Mouse (Mus musculus): ENCODE results near the gene Phc2. TPM values are rescaled to one million over a fixed set of nuclear protein-coding genes. Genes with fewer than 3 reads are reported as not detected.

Phc2 gene
- total RNA-seq, 1 experiment = 29.8 TPM

DNA sequence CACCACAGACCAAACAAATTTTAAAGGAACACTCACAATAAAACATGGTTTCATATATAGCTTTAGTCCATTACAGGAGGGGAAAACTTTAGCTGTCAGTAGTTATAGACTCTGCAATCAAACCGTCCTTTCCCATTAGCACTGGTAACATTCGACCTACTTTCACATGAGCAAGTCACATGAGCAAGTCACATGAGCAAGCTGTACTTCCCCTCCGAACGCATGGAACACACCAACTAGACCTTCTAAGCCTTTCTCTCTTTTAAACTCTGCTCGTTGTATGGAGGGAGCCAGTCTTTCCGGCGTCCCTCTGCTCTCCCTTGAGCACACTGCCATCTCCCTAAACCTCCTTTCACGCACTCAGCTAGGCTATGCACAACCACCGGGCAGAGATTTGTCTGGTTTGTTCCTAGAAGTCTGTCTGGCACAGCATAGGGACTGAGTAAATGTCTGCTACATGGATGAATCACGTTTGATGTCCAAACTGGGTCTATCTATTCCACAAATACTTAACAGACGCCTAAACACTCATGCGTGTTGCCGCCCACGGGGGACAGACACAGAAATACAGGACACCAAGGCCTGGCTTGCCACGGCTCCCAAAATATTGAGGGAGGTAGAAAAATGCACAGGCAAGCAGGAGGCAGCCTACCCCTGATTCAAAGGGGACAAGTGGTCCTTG is 130.6 kb downstream of the Phc2 start:
- H3K36me3 ChIP-seq (ENCODE audit: control insufficient read depth, insufficient read depth, low read length, poor library complexity, severe bottlenecking) = no peaks in the 10 kb centered on the region; the same call in 1 of the 2 replicates
- no peak overlapping the region for H3K4me3 ChIP-seq (ENCODE audit: insufficient read depth in 1 of 2, low read depth in 1 of 2, low read length in 2 of 2, poor library complexity in 1 of 2, severe bottlenecking in 1 of 2)
- H3K9ac ChIP-seq (ENCODE audit: insufficient read depth, low read depth, low read length, poor library complexity, severe bottlenecking) = no peak overlapping the region
- H3K4me1 ChIP-seq (ENCODE audit: control insufficient read depth in 2 of 2, insufficient read depth in 2 of 2, low read length in 2 of 2, poor library complexity in 1 of 2) = peaks cover 0 to 8% of the 10 kb centered on the region in 2 experiments; a peak in 1 of 4 replicates
- no peaks in the 10 kb centered on the region for H3K9me3 ChIP-seq (ENCODE audit: control insufficient read depth, insufficient read depth, low read depth, low read length)
- in situ Hi-C loops (cut with MboI; ENCODE audit: low sequenced_read_pairs in 2 of 2, unreplicated experiment in 2 of 2) = no loop called here
- TF ChIP-seq MAFK (IDR thresholded peaks at IDR 0.05; ENCODE audit: insufficient read depth, low read depth, low read length) = no peak
- TF ChIP-seq ZNF384 (IDR thresholded peaks at IDR 0.05; ENCODE audit: low read depth, low read length) = no peak
- no peak for TF ChIP-seq CHD2 (IDR thresholded peaks at IDR 0.05; ENCODE audit: low read depth, low read length)
- TF ChIP-seq HCFC1 (IDR thresholded peaks at IDR 0.05; ENCODE audit: borderline replicate concordance, insufficient read depth, low read length) = no peak
- no peak for TF ChIP-seq ZC3H11A (IDR thresholded peaks at IDR 0.05; ENCODE audit: borderline replicate concordance, low read depth, low read length)
- H3K27ac ChIP-seq (ENCODE audit: insufficient read depth, low read depth, low read length, poor library complexity, severe bottlenecking) = no peak overlapping the region
- no peak for DNase-seq (ENCODE audit: low read depth, low spot score)

DNA sequence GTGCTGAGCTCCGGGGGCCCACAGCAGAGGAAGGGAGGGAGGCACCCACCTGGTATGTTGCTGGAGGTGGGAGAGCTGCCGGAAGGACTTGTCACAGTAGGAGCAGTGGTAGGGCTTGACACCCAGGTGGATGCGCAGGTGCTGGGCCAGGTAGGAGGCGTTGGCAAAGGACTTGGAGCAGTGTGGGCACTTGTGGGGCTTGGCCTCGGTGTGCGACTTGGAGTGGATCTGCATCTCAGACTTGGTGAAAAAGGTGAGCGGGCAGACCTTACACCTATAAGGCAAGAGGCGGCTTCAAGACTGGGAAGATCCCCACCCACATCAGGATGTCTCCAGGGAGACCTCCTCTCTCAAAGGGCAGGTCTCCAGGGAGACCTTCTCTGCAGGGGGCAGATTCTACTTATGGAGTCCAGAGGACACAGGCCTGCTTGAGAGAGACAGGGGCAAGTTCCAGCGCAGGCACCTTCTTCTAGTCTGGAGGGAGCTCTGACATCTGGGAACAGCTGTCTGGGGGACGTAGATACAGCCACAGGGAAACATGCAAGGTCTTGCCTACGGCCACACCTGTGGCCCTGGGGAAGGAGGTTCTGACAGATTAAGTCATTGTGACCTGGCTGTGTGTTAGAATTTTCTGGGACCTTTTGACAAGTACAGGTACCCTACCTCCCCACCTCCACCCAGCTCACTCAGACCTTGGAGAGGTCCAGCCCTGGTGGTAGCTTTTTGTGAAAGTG is 131.6 kb downstream of the Phc2 start:
- Histone ChIP-seq H3K4me1 (ENCODE audit: control insufficient read depth in 2 of 2, insufficient read depth in 2 of 2, low read length in 2 of 2, poor library complexity in 1 of 2) (peaks cover 0 to 9% of the 10 kb centered on the region in 2 experiments; a peak in 1 of 4 replicates), H3K4me3 (ENCODE audit: insufficient read depth in 1 of 2, low read depth in 1 of 2, low read length in 2 of 2, poor library complexity in 1 of 2, severe bottlenecking in 1 of 2) (no peak overlapping the region), H3K36me3 (ENCODE audit: control insufficient read depth, insufficient read depth, low read length, poor library complexity, severe bottlenecking) (no peaks in the 10 kb centered on the region; the same call in 1 of the 2 replicates), H3K9me3 (ENCODE audit: control insufficient read depth, insufficient read depth, low read depth, low read length) (no peaks in the 10 kb centered on the region), H3K9ac (ENCODE audit: insufficient read depth, low read depth, low read length, poor library complexity, severe bottlenecking) (no peak overlapping the region), H3K27ac (ENCODE audit: insufficient read depth, low read depth, low read length, poor library complexity, severe bottlenecking) (no peak overlapping the region)
- DNase-seq (ENCODE audit: low read depth, low spot score) = no peak
- no peak for TF ChIP-seq MAFK (IDR thresholded peaks at IDR 0.05; ENCODE audit: insufficient read depth, low read depth, low read length)
- no peak for TF ChIP-seq CHD2 (IDR thresholded peaks at IDR 0.05; ENCODE audit: low read depth, low read length)
- no peak for TF ChIP-seq HCFC1 (IDR thresholded peaks at IDR 0.05; ENCODE audit: borderline replicate concordance, insufficient read depth, low read length)
- no peak for TF ChIP-seq ZC3H11A (IDR thresholded peaks at IDR 0.05; ENCODE audit: borderline replicate concordance, low read depth, low read length)
- TF ChIP-seq ZNF384 (IDR thresholded peaks at IDR 0.05; ENCODE audit: low read depth, low read length) = no peak
- in situ Hi-C loops (cut with MboI; ENCODE audit: low sequenced_read_pairs in 2 of 2, unreplicated experiment in 2 of 2) = no loop called here

DNA sequence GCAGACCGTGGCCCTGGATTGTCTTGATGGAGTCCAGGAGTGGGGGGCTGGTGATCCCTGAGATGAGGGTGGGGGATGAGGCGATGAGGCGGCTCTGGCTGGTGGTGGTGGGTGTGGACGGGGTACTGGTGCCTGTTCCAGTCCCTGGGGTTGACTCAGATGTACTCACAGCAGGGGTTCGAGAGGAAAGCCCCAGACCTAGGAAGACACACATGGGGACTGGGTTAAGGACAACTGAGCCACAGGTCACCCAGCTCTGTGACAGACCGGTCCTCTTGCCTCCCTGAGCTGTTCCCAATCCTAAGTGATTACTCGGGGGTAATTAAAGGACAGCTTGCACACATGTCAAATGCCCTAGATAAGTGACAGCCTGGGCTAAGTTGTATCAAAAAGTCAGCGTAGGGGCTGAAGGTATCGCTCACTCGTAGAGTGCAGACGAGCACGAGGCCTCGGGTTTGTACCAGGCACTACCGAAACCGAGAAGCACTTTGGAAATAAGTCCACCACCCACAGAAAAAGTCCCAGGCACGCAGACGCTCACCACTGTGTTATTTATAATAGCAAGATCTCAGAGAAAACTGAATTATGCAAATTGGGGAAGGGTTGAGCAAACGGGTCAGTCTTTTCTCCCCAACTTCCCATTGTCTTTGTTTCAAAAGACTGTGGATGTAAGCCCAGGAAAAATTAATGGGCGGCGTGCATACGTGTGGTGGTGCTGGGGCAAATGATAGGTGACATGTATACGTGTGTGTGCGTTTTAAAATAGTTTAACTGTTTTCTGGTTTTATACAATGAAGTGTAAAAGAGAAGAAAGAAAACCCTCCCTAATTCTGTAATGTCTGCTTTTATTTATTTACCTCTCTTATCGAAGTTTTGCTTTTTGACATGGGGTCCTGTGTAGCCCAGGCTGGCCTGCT is 132.8 kb downstream of the Phc2 start:
- no peaks in the 10 kb centered on the region for H3K9me3 ChIP-seq (ENCODE audit: control insufficient read depth, insufficient read depth, low read depth, low read length)
- in situ Hi-C loops (cut with MboI; ENCODE audit: low sequenced_read_pairs in 2 of 2, unreplicated experiment in 2 of 2) = no loop called here
- peaks cover 0 to 9% of the 10 kb centered on the region in 2 experiments; a peak in 1 of 4 replicates for H3K4me1 ChIP-seq (ENCODE audit: control insufficient read depth in 2 of 2, insufficient read depth in 2 of 2, low read length in 2 of 2, poor library complexity in 1 of 2)
- no peak overlapping the region for H3K4me3 ChIP-seq (ENCODE audit: insufficient read depth in 1 of 2, low read depth in 1 of 2, low read length in 2 of 2, poor library complexity in 1 of 2, severe bottlenecking in 1 of 2)
- TF ChIP-seq ZNF384 (IDR thresholded peaks at IDR 0.05; ENCODE audit: low read depth, low read length) (no peak), ZC3H11A (IDR thresholded peaks at IDR 0.05; ENCODE audit: borderline replicate concordance, low read depth, low read length) (no peak), HCFC1 (IDR thresholded peaks at IDR 0.05; ENCODE audit: borderline replicate concordance, insufficient read depth, low read length) (no peak), CHD2 (IDR thresholded peaks at IDR 0.05; ENCODE audit: low read depth, low read length) (no peak), MAFK (IDR thresholded peaks at IDR 0.05; ENCODE audit: insufficient read depth, low read depth, low read length) (no peak)
- H3K36me3 ChIP-seq (ENCODE audit: control insufficient read depth, insufficient read depth, low read length, poor library complexity, severe bottlenecking) = no peaks in the 10 kb centered on the region; the same call in 1 of the 2 replicates
- H3K27ac ChIP-seq (ENCODE audit: insufficient read depth, low read depth, low read length, poor library complexity, severe bottlenecking) = no peak overlapping the region
- no peak overlapping the region for H3K9ac ChIP-seq (ENCODE audit: insufficient read depth, low read depth, low read length, poor library complexity, severe bottlenecking)
- no peak for DNase-seq (ENCODE audit: low read depth, low spot score)

DNA sequence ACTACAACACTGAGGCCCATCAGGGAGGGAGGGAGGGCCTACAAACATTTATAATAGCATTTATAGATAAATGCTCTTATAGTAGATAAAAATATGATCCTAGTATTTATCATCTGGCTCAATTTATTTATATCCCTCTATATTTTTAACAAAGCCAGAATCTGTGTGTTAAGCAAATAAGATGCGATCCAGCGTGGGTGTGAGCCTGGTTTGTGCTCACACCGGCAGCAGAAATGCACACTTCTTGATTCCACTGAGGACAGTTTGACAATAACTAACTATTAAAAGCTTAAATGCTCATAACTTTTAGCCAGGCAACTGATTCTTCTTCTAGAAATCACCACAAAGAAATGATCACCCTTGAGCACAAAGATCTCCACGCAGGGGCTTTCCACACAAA is 133.6 kb downstream of the Phc2 start:
- DNase-seq (ENCODE audit: low read depth, low spot score) = no peak
- no peak for TF ChIP-seq HCFC1 (IDR thresholded peaks at IDR 0.05; ENCODE audit: borderline replicate concordance, insufficient read depth, low read length)
- no peak for TF ChIP-seq MAFK (IDR thresholded peaks at IDR 0.05; ENCODE audit: insufficient read depth, low read depth, low read length)
- TF ChIP-seq CHD2 (IDR thresholded peaks at IDR 0.05; ENCODE audit: low read depth, low read length) = no peak
- no peak for TF ChIP-seq ZC3H11A (IDR thresholded peaks at IDR 0.05; ENCODE audit: borderline replicate concordance, low read depth, low read length)
- no peak for TF ChIP-seq ZNF384 (IDR thresholded peaks at IDR 0.05; ENCODE audit: low read depth, low read length)
- in situ Hi-C loops (cut with MboI; ENCODE audit: low sequenced_read_pairs in 2 of 2, unreplicated experiment in 2 of 2) = no loop called here
- H3K4me1 ChIP-seq (ENCODE audit: control insufficient read depth in 2 of 2, insufficient read depth in 2 of 2, low read length in 2 of 2, poor library complexity in 1 of 2) = peaks cover 0 to 9% of the 10 kb centered on the region in 2 experiments; a peak in 1 of 4 replicates
- H3K27ac ChIP-seq (ENCODE audit: insufficient read depth, low read depth, low read length, poor library complexity, severe bottlenecking) = no peak overlapping the region
- no peak overlapping the region for H3K9ac ChIP-seq (ENCODE audit: insufficient read depth, low read depth, low read length, poor library complexity, severe bottlenecking)
- H3K4me3 ChIP-seq (ENCODE audit: insufficient read depth in 1 of 2, low read depth in 1 of 2, low read length in 2 of 2, poor library complexity in 1 of 2, severe bottlenecking in 1 of 2) = no peak overlapping the region
- no peaks in the 10 kb centered on the region for H3K9me3 ChIP-seq (ENCODE audit: control insufficient read depth, insufficient read depth, low read depth, low read length)
- no peaks in the 10 kb centered on the region; the same call in 1 of the 2 replicates for H3K36me3 ChIP-seq (ENCODE audit: control insufficient read depth, insufficient read depth, low read length, poor library complexity, severe bottlenecking)

Data from ES-E14 (cell line).